Mouse (Mus musculus): Measurements from ENCODE around the gene Pi16. TPM values are rescaled to one million over a fixed set of nuclear protein-coding genes. Genes with fewer than 3 reads are reported as not detected.

The Pi16 gene
- polyA plus RNA-seq, 1 experiment, result 171 TPM

DNA sequence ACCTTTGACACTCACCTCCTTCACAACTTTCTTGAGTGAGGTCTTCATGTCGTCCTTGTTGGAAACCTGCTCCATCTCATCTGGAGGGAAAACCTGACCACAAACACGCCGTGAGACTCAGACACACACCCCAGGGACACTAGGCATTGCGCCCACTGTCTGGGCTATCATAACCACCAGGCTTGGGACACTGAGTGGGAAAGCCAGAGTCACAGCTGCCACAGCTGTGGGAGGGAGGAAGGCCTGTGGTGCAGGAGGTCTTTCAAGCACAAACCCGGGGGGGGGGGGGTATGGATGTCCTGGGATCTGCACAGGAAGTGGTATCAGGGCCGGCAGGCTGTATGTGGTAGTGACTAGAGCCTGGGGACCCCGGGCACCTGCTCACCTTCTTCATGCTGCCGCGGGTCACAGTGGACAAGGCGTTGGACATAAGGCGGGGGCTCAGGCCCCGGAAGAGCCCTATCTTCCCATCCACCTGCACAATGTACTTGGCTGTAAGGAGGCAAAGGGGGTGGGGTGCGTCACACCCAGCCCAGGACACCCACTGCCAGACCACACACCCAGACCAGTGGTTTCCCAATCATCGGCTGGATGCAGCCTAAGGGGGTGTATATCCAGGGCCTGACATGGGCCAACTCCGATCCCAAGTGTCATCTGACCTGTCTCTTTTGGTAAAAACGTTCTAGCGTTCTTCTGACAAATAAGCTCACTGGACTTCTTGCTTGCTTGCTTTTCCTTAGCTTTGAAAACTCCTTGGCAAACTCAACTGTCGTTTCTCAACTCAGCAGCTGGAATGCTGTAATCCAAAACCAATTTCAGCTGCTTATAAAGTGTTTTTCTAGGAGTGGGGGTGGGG, 23.2 kb downstream of the Pi16 start:
- H3K4me3 ChIP-seq (replicated peaks; ENCODE audit: control insufficient read depth, low read depth, low read length), result no peak overlapping the region
- WGBS, result 66% methylated on average over 18 of the region's 18 CpGs
- no peak for TF ChIP-seq CTCF (IDR thresholded peaks at IDR 0.05; ENCODE audit: control insufficient read depth, insufficient read depth, low read length)
- no peak for TF ChIP-seq POLR2A (IDR thresholded peaks at IDR 0.05; ENCODE audit: borderline replicate concordance, control insufficient read depth, low read depth, low read length)
- H3K27ac ChIP-seq (ENCODE audit: control insufficient read depth, insufficient read depth, low read depth, low read length, poor library complexity), result no peak overlapping the region
- no peaks in the 10 kb centered on the region; the same call in 1 of the 2 replicates for H3K4me1 ChIP-seq (ENCODE audit: control insufficient read depth, insufficient read depth, low read length)

DNA sequence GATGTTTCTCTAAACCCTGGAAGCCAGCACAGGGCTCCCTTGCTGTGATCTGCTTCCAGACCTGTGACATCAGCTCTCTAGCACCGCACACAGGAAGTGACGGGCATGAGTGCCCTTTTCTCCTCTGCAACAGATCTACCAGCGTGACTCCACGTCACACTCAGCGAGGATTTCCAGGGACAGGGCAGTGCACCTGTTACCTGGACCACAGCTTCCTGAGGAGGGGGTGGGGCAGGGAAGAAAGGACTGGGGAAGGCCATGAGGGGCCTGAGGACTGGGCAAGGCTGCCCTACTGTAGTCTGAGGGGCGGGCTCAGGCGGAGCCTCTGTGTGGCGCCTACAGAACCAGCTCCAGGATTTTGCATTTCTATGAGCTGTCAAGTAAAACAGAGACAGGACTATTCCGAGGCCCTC, 24.1 kb downstream of the Pi16 start:
- peak; percentile 37; the same call in 1 of the 2 replicates for TF ChIP-seq CTCF (IDR thresholded peaks at IDR 0.05; ENCODE audit: control insufficient read depth, insufficient read depth, low read length)
- TF ChIP-seq POLR2A (IDR thresholded peaks at IDR 0.05; ENCODE audit: borderline replicate concordance, control insufficient read depth, low read depth, low read length), result no peak
- peaks cover 3% of the 10 kb centered on the region for H3K4me1 ChIP-seq (ENCODE audit: control insufficient read depth, insufficient read depth, low read length)
- peak overlapping the region; percentile 30; the same call in 1 of the 2 replicates for H3K27ac ChIP-seq (ENCODE audit: control insufficient read depth, insufficient read depth, low read depth, low read length, poor library complexity)
- WGBS, result 44% methylated on average over 9 of the region's 9 CpGs
- no peak overlapping the region for H3K4me3 ChIP-seq (replicated peaks; ENCODE audit: control insufficient read depth, low read depth, low read length)

DNA sequence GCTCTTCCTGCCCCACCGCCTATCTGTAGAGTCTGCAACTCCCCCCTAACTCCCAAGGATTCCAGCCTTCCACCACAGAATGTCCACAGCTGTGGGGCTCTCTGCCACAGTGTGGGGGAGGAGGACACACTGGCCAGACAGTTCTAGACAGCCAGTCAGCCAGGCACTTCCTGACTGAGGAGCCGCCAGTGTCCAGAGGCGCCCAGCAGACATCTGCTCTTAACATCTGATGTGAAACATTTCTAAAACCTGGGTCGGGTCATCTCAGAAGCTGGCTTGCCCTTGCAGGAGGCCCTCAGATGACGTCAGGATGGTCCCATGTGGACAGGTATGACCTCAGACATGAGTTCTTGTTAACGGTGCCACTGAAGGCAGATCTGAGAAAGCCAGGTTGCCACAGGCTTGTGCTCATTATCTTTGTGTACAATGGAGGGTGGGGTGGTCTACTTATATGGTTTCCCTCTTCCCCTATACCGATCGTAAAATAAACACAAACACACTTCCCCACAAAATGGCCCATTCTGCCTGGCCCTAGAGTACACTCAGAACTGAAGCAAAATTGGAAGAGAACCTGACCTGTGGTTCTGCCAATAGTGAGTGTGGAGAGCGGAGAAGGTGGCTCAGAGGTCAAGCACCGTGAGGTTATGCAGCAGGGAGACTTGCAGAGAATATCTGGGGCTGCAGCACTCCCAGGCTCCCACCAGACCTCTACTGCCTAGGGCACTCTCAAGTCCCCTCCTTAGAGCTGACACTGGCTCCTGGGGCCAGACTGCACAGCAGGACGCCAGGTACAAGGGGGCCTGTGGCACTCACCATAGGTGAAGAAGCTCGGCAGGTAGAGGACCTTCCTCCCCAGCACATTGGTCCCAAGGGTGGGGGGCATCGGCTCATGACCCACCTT, 24.8 kb downstream of the Pi16 start:
- TF ChIP-seq POLR2A (IDR thresholded peaks at IDR 0.05; ENCODE audit: borderline replicate concordance, control insufficient read depth, low read depth, low read length) (no peak), CTCF (IDR thresholded peaks at IDR 0.05; ENCODE audit: control insufficient read depth, insufficient read depth, low read length) (no peak)
- H3K4me3 ChIP-seq (replicated peaks; ENCODE audit: control insufficient read depth, low read depth, low read length), result no peak overlapping the region
- peaks cover 3% of the 10 kb centered on the region for H3K4me1 ChIP-seq (ENCODE audit: control insufficient read depth, insufficient read depth, low read length)
- no peak overlapping the region for H3K27ac ChIP-seq (ENCODE audit: control insufficient read depth, insufficient read depth, low read depth, low read length, poor library complexity)
- WGBS, result 78% methylated on average over 13 of the region's 13 CpGs

DNA sequence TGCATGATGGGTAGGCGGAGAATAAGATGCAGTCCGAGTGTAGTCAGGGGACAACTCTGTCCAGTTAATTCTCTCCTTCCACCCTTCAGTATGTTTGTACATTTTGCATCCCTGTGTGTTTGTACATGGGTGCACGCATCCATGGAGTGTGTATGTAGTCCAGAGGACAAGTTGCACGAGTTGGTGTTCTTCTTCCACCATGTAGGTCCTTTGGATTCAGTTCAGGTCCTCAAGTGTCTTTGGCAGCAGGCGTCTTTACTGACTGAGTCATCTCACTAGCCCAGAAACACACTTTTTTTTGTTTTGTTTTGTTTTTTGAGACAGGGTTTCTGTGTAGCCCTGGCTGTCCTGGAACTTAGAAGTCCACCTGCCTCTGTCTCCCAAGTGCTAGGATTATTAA, 25.8 kb downstream of the Pi16 start:
- Histone ChIP-seq H3K4me3 (replicated peaks; ENCODE audit: control insufficient read depth, low read depth, low read length) (no peak overlapping the region), H3K27ac (ENCODE audit: control insufficient read depth, insufficient read depth, low read depth, low read length, poor library complexity) (no peak overlapping the region), H3K4me1 (ENCODE audit: control insufficient read depth, insufficient read depth, low read length) (peaks cover 3% of the 10 kb centered on the region)
- TF ChIP-seq POLR2A (IDR thresholded peaks at IDR 0.05; ENCODE audit: borderline replicate concordance, control insufficient read depth, low read depth, low read length) (no peak), CTCF (IDR thresholded peaks at IDR 0.05; ENCODE audit: control insufficient read depth, insufficient read depth, low read length) (no peak)
- WGBS, result 89% methylated on average over 5 of the region's 5 CpGs

DNA sequence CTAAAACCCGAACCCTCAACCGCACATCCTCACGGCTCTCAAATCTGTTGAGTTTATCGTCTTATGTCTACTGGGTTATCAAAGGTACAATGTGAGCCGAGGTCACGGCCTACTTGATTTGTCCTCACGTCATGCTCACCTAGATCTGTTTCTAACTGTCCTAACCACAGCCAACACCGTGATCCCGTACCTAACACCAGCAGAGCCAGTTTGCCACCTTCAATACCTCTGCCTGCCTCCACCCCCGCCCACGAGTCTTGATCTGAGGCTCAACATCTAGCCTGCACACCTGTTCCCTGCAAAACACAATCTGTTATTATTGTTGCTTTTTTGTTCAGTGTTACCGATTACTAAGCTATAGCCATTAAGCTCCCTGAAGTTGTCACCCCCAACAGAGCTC, 27.8 kb downstream of the Pi16 start:
- WGBS, result 83% methylated on average over 12 of the region's 12 CpGs
- H3K4me3 ChIP-seq (replicated peaks; ENCODE audit: control insufficient read depth, low read depth, low read length), result no peak overlapping the region
- TF ChIP-seq POLR2A (IDR thresholded peaks at IDR 0.05; ENCODE audit: borderline replicate concordance, control insufficient read depth, low read depth, low read length), result no peak
- no peak for TF ChIP-seq CTCF (IDR thresholded peaks at IDR 0.05; ENCODE audit: control insufficient read depth, insufficient read depth, low read length)
- H3K27ac ChIP-seq (ENCODE audit: control insufficient read depth, insufficient read depth, low read depth, low read length, poor library complexity), result no peak overlapping the region
- H3K4me1 ChIP-seq (ENCODE audit: control insufficient read depth, insufficient read depth, low read length), result peaks cover 3% of the 10 kb centered on the region

DNA sequence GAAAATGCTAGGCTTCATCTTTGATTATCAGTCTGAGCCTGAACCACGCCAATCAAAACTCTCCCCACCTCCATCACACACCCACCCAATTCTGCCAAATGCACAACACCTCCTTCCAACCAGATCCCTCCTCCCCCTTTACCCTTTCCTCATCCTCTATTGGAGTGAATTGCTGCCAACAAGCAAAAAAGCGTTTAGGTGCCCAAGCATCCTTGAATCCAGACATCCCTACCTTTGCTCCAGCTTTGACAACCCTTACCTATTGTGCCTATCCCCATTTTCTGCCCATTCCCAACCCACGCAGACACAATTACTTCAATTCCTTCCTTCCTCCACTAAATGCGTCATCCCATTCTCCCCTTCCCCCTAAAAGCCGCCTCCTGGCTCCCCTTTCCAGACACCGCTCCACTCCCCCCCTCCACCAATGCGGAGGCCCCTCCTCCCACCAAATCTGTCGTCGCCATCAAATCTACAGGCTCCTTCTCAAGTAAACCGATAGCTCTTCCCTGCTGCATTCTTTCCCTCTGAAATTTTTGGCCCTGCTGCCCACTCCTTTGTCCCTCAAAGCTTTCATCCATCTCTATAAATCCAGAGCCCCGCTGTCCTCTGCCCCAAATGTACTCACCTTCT, 29.1 kb downstream of the Pi16 start:
- TF ChIP-seq POLR2A (IDR thresholded peaks at IDR 0.05; ENCODE audit: borderline replicate concordance, control insufficient read depth, low read depth, low read length), result no peak
- TF ChIP-seq CTCF (IDR thresholded peaks at IDR 0.05; ENCODE audit: control insufficient read depth, insufficient read depth, low read length), result no peak
- H3K4me3 ChIP-seq (replicated peaks; ENCODE audit: control insufficient read depth, low read depth, low read length), result peak overlapping the region; percentile 100
- H3K27ac ChIP-seq (ENCODE audit: control insufficient read depth, insufficient read depth, low read depth, low read length, poor library complexity), result no peak overlapping the region
- peaks cover 3% of the 10 kb centered on the region for H3K4me1 ChIP-seq (ENCODE audit: control insufficient read depth, insufficient read depth, low read length)
- WGBS, result 8% methylated on average over 11 of the region's 11 CpGs

DNA sequence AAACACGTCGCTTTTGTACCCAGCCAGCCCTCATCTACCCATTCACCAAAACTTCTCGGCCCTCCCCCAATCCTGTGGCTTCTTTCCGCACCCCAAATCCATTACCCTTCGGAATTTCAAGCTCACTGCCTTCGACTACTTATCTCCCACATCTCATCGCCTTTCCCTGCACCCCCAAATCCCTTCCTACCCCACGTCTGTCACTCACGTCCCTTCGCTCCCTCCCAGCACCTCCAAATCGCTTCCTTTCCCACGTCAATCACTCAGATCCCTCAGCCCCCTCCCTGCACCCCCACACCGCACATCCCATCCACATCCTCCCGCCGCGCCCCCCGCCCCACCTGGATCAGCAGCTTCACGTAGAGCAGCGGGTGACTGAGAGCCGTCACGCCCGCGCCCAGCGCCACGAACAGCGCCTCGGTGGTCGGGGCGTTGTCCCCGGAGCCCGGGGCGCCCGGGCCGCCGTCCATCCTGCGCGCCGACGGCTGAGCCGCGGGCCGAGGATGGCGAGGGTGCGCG, 29.7 kb downstream of the Pi16 start:
- 1% methylated on average over 45 of the region's 45 CpGs for WGBS
- H3K27ac ChIP-seq (ENCODE audit: control insufficient read depth, insufficient read depth, low read depth, low read length, poor library complexity), result peak overlapping the region; percentile 78; the same call in 1 of the 2 replicates
- peaks cover 3% of the 10 kb centered on the region for H3K4me1 ChIP-seq (ENCODE audit: control insufficient read depth, insufficient read depth, low read length)
- no peak for TF ChIP-seq CTCF (IDR thresholded peaks at IDR 0.05; ENCODE audit: control insufficient read depth, insufficient read depth, low read length)
- H3K4me3 ChIP-seq (replicated peaks; ENCODE audit: control insufficient read depth, low read depth, low read length), result peak overlapping the region; percentile 100

Data from bone marrow, adult 2 months (tissue).